In the genomic region with DNA sequence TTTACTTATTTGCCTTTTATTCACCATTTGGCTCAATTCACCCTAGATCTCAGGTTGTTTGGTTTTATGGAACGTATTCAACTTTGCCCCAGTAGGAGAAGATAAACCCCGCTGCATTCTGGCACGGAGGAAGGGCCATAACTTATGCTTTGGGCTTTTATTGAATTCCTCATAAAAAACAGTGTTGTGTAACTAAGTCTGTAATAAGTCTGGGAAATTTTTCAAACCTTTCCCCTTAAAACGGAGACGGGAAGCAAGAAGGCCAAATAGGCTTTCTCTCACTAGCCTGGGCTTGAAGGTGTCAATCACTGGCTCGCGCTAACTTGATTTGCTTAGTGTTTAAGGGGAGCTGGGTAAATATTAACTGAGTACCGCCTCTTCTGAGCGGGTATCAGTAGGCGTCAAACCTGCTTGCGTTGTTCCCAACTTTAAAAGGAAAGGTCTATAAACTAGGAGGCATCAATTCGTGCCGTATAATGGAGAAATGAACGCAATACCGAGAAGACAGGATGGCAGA, we compare ENCODE assay signal across 8 mouse cellular contexts. TPM values are rescaled to one million over a fixed set of nuclear protein-coding genes. Genes with fewer than 3 reads are reported as not detected.
DNase-seq lines count a peak whose midpoint lies in the region; ATAC-seq and TF ChIP-seq lines count a peak whose summit lies in the region.

No protein-coding gene starts in this region.

- TF ChIP-seq POLR2A in lung, adult 2 months (IDR thresholded peaks at IDR 0.05; ENCODE audit: borderline replicate concordance, extremely low read depth, low read depth, low read length): no peak

- ATAC-seq in forebrain, embryonic 12.5 days (ENCODE audit: low FRiP score): peak; percentile 17; the same call in 1 of the 2 replicates
- no peak for ATAC-seq in forebrain, embryonic 16.5 days
- ATAC-seq in lung, embryonic 14.5 days (ENCODE audit: insufficient read depth): peak; percentile 71
- peak; percentile 22; the same call in 1 of the 2 replicates for ATAC-seq in midbrain, embryonic 16.5 days

- H3K27me3 ChIP-seq in forebrain, embryonic 12.5 days: no peaks in the 10 kb centered on the region
- no peaks in the 10 kb centered on the region for H3K27me3 ChIP-seq in forebrain, embryonic 16.5 days (replicated peaks; ENCODE audit: control insufficient read depth, insufficient read depth, low read length)
- H3K27me3 ChIP-seq in lung, embryonic 14.5 days (ENCODE audit: insufficient read depth, low read length): no peaks in the 10 kb centered on the region
- no peaks in the 10 kb centered on the region for H3K27me3 ChIP-seq in midbrain, embryonic 16.5 days (ENCODE audit: control insufficient read depth, insufficient read depth, low read depth, low read length)

- DNase-seq in lung, embryonic 14.5 days: peak; percentile 52
- no peak for DNase-seq in lung, adult 2 months
- DNase-seq in kidney, adult 9 months: peak; percentile 70
- DNase-seq in cerebellum, adult 9-11 months: no peak
- no peak for DNase-seq in right cerebral cortex, postnatal 14 days

- no peaks in the 10 kb centered on the region for H3K36me3 ChIP-seq in forebrain, embryonic 12.5 days (replicated peaks)
- H3K36me3 ChIP-seq in forebrain, embryonic 16.5 days (ENCODE audit: control insufficient read depth, insufficient read depth): no peaks in the 10 kb centered on the region
- H3K36me3 ChIP-seq in lung, embryonic 14.5 days (ENCODE audit: insufficient read depth): no peaks in the 10 kb centered on the region
- H3K36me3 ChIP-seq in midbrain, embryonic 16.5 days (ENCODE audit: control insufficient read depth, insufficient read depth, low read length): no peaks in the 10 kb centered on the region

- H3K27ac ChIP-seq in forebrain, embryonic 12.5 days: no peak overlapping the region
- no peak overlapping the region for H3K27ac ChIP-seq in forebrain, embryonic 16.5 days (ENCODE audit: low read length)
- no peak overlapping the region for H3K27ac ChIP-seq in lung, embryonic 14.5 days (ENCODE audit: low read depth)
- H3K27ac ChIP-seq in midbrain, embryonic 16.5 days (ENCODE audit: low read length): no peak overlapping the region

- H3K4me2 ChIP-seq in forebrain, embryonic 12.5 days: no peak overlapping the region
- H3K4me2 ChIP-seq in forebrain, embryonic 16.5 days (ENCODE audit: low read length): no peak overlapping the region
- H3K4me2 ChIP-seq in lung, embryonic 14.5 days: peak overlapping the region; percentile 55
- peak overlapping the region; percentile 26 for H3K4me2 ChIP-seq in midbrain, embryonic 16.5 days (ENCODE audit: low read length)

- 59% methylated on average over 15 of the region's 15 CpGs for WGBS in forebrain, embryonic 12.5 days
- 60% methylated on average over 15 of the region's 15 CpGs for WGBS in forebrain, embryonic 16.5 days
- 37% methylated on average over 15 of the region's 15 CpGs for WGBS in lung, embryonic 14.5 days
- 40% methylated on average over 15 of the region's 15 CpGs for WGBS in lung, adult 2 months
- 55% methylated on average over 15 of the region's 15 CpGs for WGBS in midbrain, embryonic 16.5 days

- no peak overlapping the region for H3K4me3 ChIP-seq in forebrain, embryonic 12.5 days (replicated peaks)
- H3K4me3 ChIP-seq in forebrain, embryonic 16.5 days (replicated peaks; ENCODE audit: low read length): no peak overlapping the region
- H3K4me3 ChIP-seq in lung, embryonic 14.5 days (ENCODE audit: low read depth, low read length): peak overlapping the region; percentile 17
- no peak overlapping the region for H3K4me3 ChIP-seq in lung, adult 2 months (replicated peaks; ENCODE audit: extremely low read depth, low read depth, low read length)
- H3K4me3 ChIP-seq in midbrain, embryonic 16.5 days (ENCODE audit: low read depth, low read length): no peak overlapping the region

- no peaks in the 10 kb centered on the region for H3K4me1 ChIP-seq in forebrain, embryonic 12.5 days
- peaks cover 6% of the 10 kb centered on the region; the same call in 1 of the 2 replicates for H3K4me1 ChIP-seq in forebrain, embryonic 16.5 days (replicated peaks; ENCODE audit: control insufficient read depth, insufficient read depth, low read length)
- no peaks in the 10 kb centered on the region for H3K4me1 ChIP-seq in lung, embryonic 14.5 days (ENCODE audit: insufficient read depth)
- H3K4me1 ChIP-seq in lung, adult 2 months (ENCODE audit: control insufficient read depth, insufficient read depth, low read length): no peaks in the 10 kb centered on the region
- H3K4me1 ChIP-seq in midbrain, embryonic 16.5 days (ENCODE audit: control insufficient read depth, insufficient read depth, low read length): no peaks in the 10 kb centered on the region

- TF ChIP-seq CTCF in lung, embryonic 14.5 days (IDR thresholded peaks at IDR 0.05; ENCODE audit: low read depth): no peak
- no peak for TF ChIP-seq CTCF in lung, adult 2 months (IDR thresholded peaks at IDR 0.05; ENCODE audit: insufficient read depth, low read length)

- 0 out of 2 replicates have a peak, but pooled peaks cover 4% of the 10 kb centered on the region for H3K9me3 ChIP-seq in forebrain, embryonic 12.5 days
- H3K9me3 ChIP-seq in forebrain, embryonic 16.5 days (ENCODE audit: control insufficient read depth, low read length): no peaks in the 10 kb centered on the region
- H3K9me3 ChIP-seq in lung, embryonic 14.5 days (ENCODE audit: low read depth, low read length): peaks cover 8% of the 10 kb centered on the region; the same call in 1 of the 2 replicates
- H3K9me3 ChIP-seq in midbrain, embryonic 16.5 days (replicated peaks; ENCODE audit: control insufficient read depth, low read length, poor library complexity, severe bottlenecking): 0 out of 2 replicates have a peak, but pooled peaks cover 5% of the 10 kb centered on the region

- H3K9ac ChIP-seq in forebrain, embryonic 12.5 days: no peak overlapping the region
- H3K9ac ChIP-seq in forebrain, embryonic 16.5 days (replicated peaks; ENCODE audit: low read depth, low read length): no peak overlapping the region
- H3K9ac ChIP-seq in lung, embryonic 14.5 days: no peak overlapping the region
- no peak overlapping the region for H3K9ac ChIP-seq in midbrain, embryonic 16.5 days (ENCODE audit: low read depth, low read length)

RNA-seq across cellular contexts. Expression of a gene that starts 31.2 kb away (rescaled TPM):
- polyA plus RNA-seq in forebrain, embryonic 12.5 days (2016; fragmentation: Nextera tagmentation; extraction: Ambion mirVana): 380 and 382 TPM in 2 replicates
- 154 and 191 TPM in 2 replicates for polyA plus RNA-seq in forebrain, embryonic 16.5 days (2015; fragmentation: Nextera tagmentation; extraction: Ambion mirVana)
- polyA plus RNA-seq in lung, embryonic 14.5 days (2014; fragmentation: Nextera tagmentation; extraction: Ambion mirVana): 684 and 700 TPM in 2 replicates
- 2.9 and 5.8 TPM in 2 replicates for polyA plus RNA-seq in lung, adult 2 months (2012; rRNA removed)
- 31.9 and 49.3 TPM in 2 replicates for polyA plus RNA-seq in midbrain, embryonic 16.5 days (2015; fragmentation: Nextera tagmentation; extraction: Ambion mirVana)

Comparison
In these comparisons a context has a peak if more than half of its experiments do, and no peak if none do; other contexts are left out.
1. DNase-seq: peak in lung, embryonic 14.5 days (single experiment) and kidney, adult 9 months (single experiment); none in lung, adult 2 months (single experiment), cerebellum, adult 9-11 months (single experiment) and right cerebral cortex, postnatal 14 days (single experiment).
2. H3K4me2 ChIP-seq: peak in lung, embryonic 14.5 days (single experiment) and midbrain, embryonic 16.5 days (single experiment); none in forebrain, embryonic 12.5 days (single experiment) and forebrain, embryonic 16.5 days (single experiment).